Mouse (Mus musculus) limb, embryonic 12.5 days (tissue): ENCODE results near the gene Spp1. TPM values are rescaled to one million over a fixed set of nuclear protein-coding genes. Genes with fewer than 3 reads are reported as not detected.

Experiments used
- ATAC-seq: fragments of 200-750 bp; cut with Nextera tagmentation; 2 replicates; pipeline ENCODE4 v1.8.0; 2017; ENCODE audit warnings: low read depth, moderate TSS enrichment; ENCODE audit not compliant: insufficient number of reproducible peaks, insufficient read depth, low FRiP score, low TSS enrichment
- H3K27ac ChIP-seq: fragments of 300-500 bp; sonication (generic); 2 replicates; pipeline ENCODE4 v1.5.1; 2016; ENCODE audit warnings: mild to moderate bottlenecking, moderate library complexity
- H3K27me3 ChIP-seq: fragments of 300-500 bp; sonication (generic); 2 replicates; pipeline ENCODE4 v1.6.1; 2016; ENCODE audit warnings: mild to moderate bottlenecking, moderate library complexity
- H3K36me3 ChIP-seq: fragments of 300-500 bp; sonication (generic); 2 replicates; pipeline ENCODE4 v1.6.1; 2016; ENCODE audit warnings: mild to moderate bottlenecking, moderate library complexity
- H3K4me1 ChIP-seq: fragments of 300-500 bp; sonication (generic); replicated peaks from 2 replicates; pipeline ENCODE4 v1.6.1; 2016
- H3K4me2 ChIP-seq: fragments of 300-500 bp; sonication (generic); 2 replicates; pipeline ENCODE4 v1.6.1; 2016; ENCODE audit warnings: mild to moderate bottlenecking, moderate library complexity
- H3K4me3 ChIP-seq: fragments of 300-500 bp; sonication (generic); replicated peaks from 2 replicates; pipeline ENCODE4 v1.5.1; 2016; ENCODE audit warnings: mild to moderate bottlenecking
- H3K9ac ChIP-seq: fragments of 300-500 bp; sonication (generic); replicated peaks from 2 replicates; pipeline ENCODE4 v1.6.1; 2016; ENCODE audit warnings: mild to moderate bottlenecking, moderate library complexity
- H3K9me3 ChIP-seq: fragments of 300-500 bp; sonication (generic); 2 replicates; pipeline ENCODE4 v1.6.1; 2016; ENCODE audit warnings: mild to moderate bottlenecking, moderate library complexity
- WGBS: fragments of 180-500 bp; shearing (Covaris S2); methylation state at CpG from one replicate; pipeline ENCODE4 v1.1.7; 2016; 5-methylcytosine and 5-hydroxymethylcytosine counted together
- polyA plus RNA-seq: library from polyadenylated mRNA; unstranded; fragments of >200 nt; fragmentation: Nextera tagmentation; extraction: Ambion mirVana; gene quantifications from 2 replicates; pipeline ENCODE4 v1.2.1, GENCODE M21; 2016

Spp1 gene
- polyA plus RNA-seq, 1 experiment from 2014 or later, result 5.5 TPM

GRCm38 (mm10) chr5:104405051-104405450 is 29.9 kb upstream of the Spp1 start:
- 65% methylated on average over 3 of the region's 3 CpGs for WGBS
- no peaks in the 10 kb centered on the region for H3K36me3 ChIP-seq
- H3K27me3 ChIP-seq, result no peaks in the 10 kb centered on the region
- H3K4me3 ChIP-seq, result no peak overlapping the region
- H3K4me2 ChIP-seq, result no peak overlapping the region
- peaks cover 43% of the 10 kb centered on the region for H3K4me1 ChIP-seq
- ATAC-seq, result no peak
- H3K9ac ChIP-seq, result no peak overlapping the region
- H3K9me3 ChIP-seq, result no peaks in the 10 kb centered on the region
- H3K27ac ChIP-seq, result no peak overlapping the region

DNA sequence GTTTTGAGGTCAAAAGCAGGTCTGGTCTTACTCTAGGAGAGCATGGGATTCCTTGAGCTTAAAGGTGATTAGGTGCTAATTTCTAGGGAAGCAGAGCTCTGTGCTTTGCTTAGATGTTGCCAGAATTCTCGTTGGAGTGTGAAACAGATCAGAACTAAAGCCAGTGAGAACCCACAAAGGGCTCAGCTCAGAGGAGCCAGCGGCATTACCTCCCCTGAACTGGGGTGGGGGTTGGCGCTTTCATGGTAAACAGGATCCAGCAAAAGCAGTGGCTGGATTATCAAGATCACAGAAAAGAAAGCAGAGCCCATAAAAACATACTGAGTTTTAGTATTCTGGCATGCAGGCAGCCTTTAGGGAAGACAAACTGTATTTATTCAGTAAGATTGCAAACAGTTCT is 28.2 kb upstream of the Spp1 start:
- 7% methylated on average over 3 of the region's 3 CpGs for WGBS
- H3K9me3 ChIP-seq, result no peaks in the 10 kb centered on the region
- no peak overlapping the region for H3K4me2 ChIP-seq
- H3K27me3 ChIP-seq, result no peaks in the 10 kb centered on the region
- no peak overlapping the region for H3K4me3 ChIP-seq
- ATAC-seq, result no peak
- H3K4me1 ChIP-seq, result peaks cover 43% of the 10 kb centered on the region
- H3K27ac ChIP-seq, result peak overlapping the region; percentile 86
- H3K9ac ChIP-seq, result no peak overlapping the region
- no peaks in the 10 kb centered on the region for H3K36me3 ChIP-seq

DNA sequence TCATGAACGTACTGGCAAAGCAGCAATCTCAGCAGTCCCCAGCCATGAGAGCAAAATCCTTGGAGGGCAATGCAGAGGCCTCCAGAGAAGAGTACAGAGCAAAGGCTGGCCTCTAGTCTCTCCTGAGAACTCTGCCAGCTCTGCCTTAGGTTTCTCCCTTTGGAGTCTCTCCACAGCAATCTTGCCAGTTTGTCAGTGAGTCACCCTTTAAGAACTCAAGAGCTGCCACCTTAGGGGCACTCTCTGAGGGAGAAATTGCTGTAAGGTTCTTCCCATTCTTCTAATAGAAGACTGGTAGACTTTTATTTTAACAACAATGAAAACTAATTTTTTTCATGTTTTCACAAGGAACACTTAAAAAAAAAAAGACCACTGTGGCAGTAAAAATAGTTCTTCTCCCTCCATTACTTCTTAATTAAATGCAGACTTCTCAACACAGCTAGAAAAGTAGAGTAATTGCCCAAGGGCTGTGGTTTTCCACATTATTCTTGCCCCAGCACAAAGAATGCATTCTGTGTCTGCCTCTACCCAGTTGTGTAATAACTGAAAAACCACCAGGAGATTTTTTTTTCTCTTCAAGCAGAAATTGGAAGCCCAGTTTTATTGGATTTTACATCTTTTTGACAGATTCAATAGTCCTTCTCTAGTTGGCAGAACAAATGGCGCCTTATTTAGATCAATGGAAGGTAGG is 27.2 kb upstream of the Spp1 start:
- peak overlapping the region; percentile 32 for H3K4me2 ChIP-seq
- H3K9me3 ChIP-seq, result no peaks in the 10 kb centered on the region
- H3K4me1 ChIP-seq, result peaks cover 47% of the 10 kb centered on the region
- no peaks in the 10 kb centered on the region for H3K27me3 ChIP-seq
- peak overlapping the region; percentile 95 for H3K27ac ChIP-seq
- peak; percentile 21; the same call in 1 of the 2 replicates for ATAC-seq
- H3K4me3 ChIP-seq, result no peak overlapping the region
- no peaks in the 10 kb centered on the region for H3K36me3 ChIP-seq
- H3K9ac ChIP-seq, result no peak overlapping the region
- WGBS, result 28% methylated on average over 2 of the region's 2 CpGs

DNA sequence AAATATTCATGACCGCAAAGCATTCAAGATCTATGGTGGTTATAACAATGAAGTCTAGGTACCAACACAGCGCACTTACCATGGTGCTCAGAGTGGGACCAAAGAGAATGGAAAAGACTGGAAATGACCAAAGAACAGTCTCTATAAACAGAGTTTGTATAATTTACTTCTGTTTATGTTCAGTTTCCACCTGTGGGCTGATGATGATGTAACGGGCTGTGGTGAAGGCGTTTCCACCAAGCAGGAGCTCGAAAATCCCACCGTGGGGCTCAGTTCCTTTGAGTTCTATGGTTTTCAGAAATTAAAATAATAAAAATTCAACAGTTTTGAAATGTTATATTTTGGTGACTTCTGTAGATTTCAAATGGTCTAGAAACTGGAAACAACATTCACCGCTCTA is 26.4 kb upstream of the Spp1 start:
- Histone ChIP-seq H3K9me3 (no peaks in the 10 kb centered on the region), H3K9ac (no peak overlapping the region), H3K36me3 (no peaks in the 10 kb centered on the region), H3K27ac (peak overlapping the region; percentile 95), H3K4me1 (peaks cover 49% of the 10 kb centered on the region), H3K4me2 (no peak overlapping the region), H3K27me3 (no peaks in the 10 kb centered on the region), H3K4me3 (no peak overlapping the region)
- WGBS, result 83% methylated on average over 7 of the region's 7 CpGs
- ATAC-seq, result no peak

- H3K27ac ChIP-seq, result no peak overlapping the region
- H3K4me1 ChIP-seq, result peaks cover 13% of the 10 kb centered on the region
- H3K4me3 ChIP-seq, result no peak overlapping the region
- WGBS, result 17% methylated on average over 2 of the region's 2 CpGs
- H3K9me3 ChIP-seq, result no peaks in the 10 kb centered on the region
- H3K36me3 ChIP-seq, result no peaks in the 10 kb centered on the region
- no peaks in the 10 kb centered on the region for H3K27me3 ChIP-seq
- no peak overlapping the region for H3K4me2 ChIP-seq
- no peak overlapping the region for H3K9ac ChIP-seq
- ATAC-seq, result peak; percentile 61; the same call in 1 of the 2 replicates
Observed at GRCm38 (mm10) chr5:104415999-104416398, 18.9 kb upstream of the Spp1 start.

DNA sequence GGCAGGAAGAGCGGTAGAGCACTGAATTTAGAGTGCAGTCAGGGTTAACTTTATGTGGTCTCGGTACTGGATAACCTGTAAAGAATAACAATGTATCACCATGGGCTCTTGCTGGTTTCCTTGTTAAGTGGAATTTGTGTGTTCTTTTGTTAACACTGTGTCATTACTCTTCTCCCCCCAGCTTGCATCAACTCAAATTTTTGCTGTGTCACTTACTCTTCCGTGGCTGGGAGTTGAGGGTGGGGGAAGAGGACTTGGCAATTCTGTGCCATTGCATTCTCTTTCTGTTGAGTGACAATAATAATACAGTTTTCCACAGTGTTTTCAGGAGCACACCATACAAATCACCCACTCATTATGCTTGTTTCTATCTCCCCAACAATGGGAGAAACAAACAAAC is 17.9 kb upstream of the Spp1 start:
- Histone ChIP-seq H3K9ac (no peak overlapping the region), H3K4me2 (no peak overlapping the region), H3K4me1 (peaks cover 13% of the 10 kb centered on the region), H3K27me3 (no peaks in the 10 kb centered on the region), H3K36me3 (no peaks in the 10 kb centered on the region), H3K4me3 (no peak overlapping the region), H3K27ac (no peak overlapping the region), H3K9me3 (no peaks in the 10 kb centered on the region)
- no peak for ATAC-seq
- 47% methylated on average over 3 of the region's 3 CpGs for WGBS

- H3K36me3 ChIP-seq, result no peaks in the 10 kb centered on the region
- no peaks in the 10 kb centered on the region for H3K9me3 ChIP-seq
- no peak overlapping the region for H3K27ac ChIP-seq
- no peak overlapping the region for H3K9ac ChIP-seq
- no peak overlapping the region for H3K4me2 ChIP-seq
- ATAC-seq, result no peak
- H3K4me3 ChIP-seq, result no peak overlapping the region
- WGBS, result 83% methylated on average over 1 of the region's 1 CpGs
- H3K4me1 ChIP-seq, result peaks cover 10% of the 10 kb centered on the region; the same call in 1 of the 2 replicates
- H3K27me3 ChIP-seq, result no peaks in the 10 kb centered on the region
Observed at GRCm38 (mm10) chr5:104417721-104418120, 17.2 kb upstream of the Spp1 start.

GRCm38 (mm10) chr5:104422039-104422438 is 12.9 kb upstream of the Spp1 start:
- Histone ChIP-seq H3K27me3 (no peaks in the 10 kb centered on the region), H3K9me3 (no peaks in the 10 kb centered on the region), H3K27ac (no peak overlapping the region), H3K4me1 (peaks cover 5% of the 10 kb centered on the region; the same call in 1 of the 2 replicates), H3K9ac (no peak overlapping the region), H3K4me3 (no peak overlapping the region), H3K4me2 (no peak overlapping the region), H3K36me3 (no peaks in the 10 kb centered on the region)
- ATAC-seq, result no peak
- 75% methylated on average over 2 of the region's 2 CpGs for WGBS

- WGBS, result 89% methylated on average over 3 of the region's 3 CpGs
- H3K27me3 ChIP-seq, result no peaks in the 10 kb centered on the region
- H3K4me1 ChIP-seq, result peaks cover 4% of the 10 kb centered on the region; the same call in 1 of the 2 replicates
- no peak overlapping the region for H3K4me3 ChIP-seq
- H3K9ac ChIP-seq, result no peak overlapping the region
- H3K27ac ChIP-seq, result no peak overlapping the region
- no peak overlapping the region for H3K4me2 ChIP-seq
- no peaks in the 10 kb centered on the region for H3K9me3 ChIP-seq
- H3K36me3 ChIP-seq, result no peaks in the 10 kb centered on the region
- no peak for ATAC-seq
Observed at GRCm38 (mm10) chr5:104423861-104424260, 11.1 kb upstream of the Spp1 start.

DNA sequence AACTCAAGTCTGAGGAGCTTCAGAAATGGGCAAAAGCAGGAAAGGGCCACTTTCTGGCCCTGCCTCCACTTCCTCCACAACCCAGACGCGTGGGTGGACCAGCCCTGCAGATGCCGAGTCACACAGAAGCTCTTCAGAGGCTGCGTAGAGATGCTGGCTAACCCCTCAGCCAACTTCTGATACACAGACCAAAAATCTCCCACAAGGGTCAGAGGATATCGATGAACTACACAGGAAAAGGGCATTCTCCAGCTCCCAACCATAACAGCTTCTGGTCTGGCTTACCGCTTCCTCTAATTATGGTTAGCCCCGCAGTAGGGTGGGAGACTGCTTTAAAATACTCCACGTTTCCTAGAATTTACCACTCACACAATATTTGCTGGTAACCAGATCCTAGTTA is 9.0 kb upstream of the Spp1 start:
- WGBS, result 70% methylated on average over 8 of the region's 8 CpGs
- H3K27ac ChIP-seq, result no peak overlapping the region
- peaks cover 4% of the 10 kb centered on the region; the same call in 1 of the 2 replicates for H3K4me1 ChIP-seq
- H3K27me3 ChIP-seq, result no peaks in the 10 kb centered on the region
- ATAC-seq, result no peak
- H3K4me2 ChIP-seq, result no peak overlapping the region
- H3K4me3 ChIP-seq, result no peak overlapping the region
- H3K9ac ChIP-seq, result no peak overlapping the region
- no peaks in the 10 kb centered on the region for H3K36me3 ChIP-seq
- H3K9me3 ChIP-seq, result no peaks in the 10 kb centered on the region

DNA sequence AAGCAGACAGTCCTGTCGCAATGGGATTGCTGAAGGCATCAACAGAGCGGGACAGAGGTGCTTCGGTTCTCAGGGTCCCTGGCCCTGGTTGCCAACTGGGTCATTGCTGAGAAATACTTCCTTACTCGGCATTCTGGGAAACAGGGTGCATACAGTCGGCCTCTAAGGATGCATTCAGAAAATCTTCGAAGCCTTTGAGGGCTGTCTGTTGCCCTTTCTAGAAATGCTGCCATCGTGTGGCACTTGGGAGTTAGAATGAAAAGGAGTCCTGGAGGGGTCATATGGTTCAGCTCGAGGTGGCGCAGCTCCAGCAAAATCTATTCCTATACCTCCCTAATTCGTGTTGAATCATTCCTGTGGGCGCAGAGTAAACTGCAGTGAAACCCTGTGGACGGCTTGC is 2.0 kb upstream of the Spp1 start:
- 46% methylated on average over 12 of the region's 12 CpGs for WGBS
- no peak for ATAC-seq
- Histone ChIP-seq H3K4me3 (no peak overlapping the region), H3K27me3 (peaks cover 3% of the 10 kb centered on the region; the same call in 1 of the 2 replicates), H3K36me3 (no peaks in the 10 kb centered on the region), H3K27ac (no peak overlapping the region), H3K9me3 (no peaks in the 10 kb centered on the region), H3K4me2 (no peak overlapping the region), H3K9ac (no peak overlapping the region), H3K4me1 (no peaks in the 10 kb centered on the region)
